Mouse (Mus musculus) T-helper 2 cell (primary cell): ENCODE data around the gene Card14.

Experiments
- in situ Hi-C: fragments of 300-600 bp; cut with MboI, MseI; formaldehyde crosslinking; loops from one replicate; pipeline ENCODE4 v1.15.1; 2025; ENCODE audit warnings: high pct_unique_total_duplicates

Card14 gene

DNA sequence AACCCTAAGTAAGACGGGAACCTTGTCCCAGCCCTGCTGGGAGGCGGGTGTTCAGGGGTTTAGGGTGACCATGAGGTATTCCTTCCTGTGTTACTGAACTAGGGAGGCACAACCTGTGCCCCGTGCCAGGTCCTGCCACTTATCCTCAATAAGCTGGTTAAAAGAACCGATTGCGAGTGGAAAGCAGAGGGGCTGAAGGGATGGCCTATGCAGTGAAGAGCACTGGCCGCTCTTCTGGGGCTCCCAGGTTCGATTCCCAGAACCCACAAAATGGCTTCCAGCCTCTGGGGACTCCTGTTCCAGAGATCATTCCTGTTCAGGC, 85.9 kb downstream of the Card14 start:
- in situ Hi-C loops: loop anchor here (5.0 kb wide), 1 partner anchor 36 kb away; the partner anchor contains the start of genes Sgsh and Slc26a11

DNA sequence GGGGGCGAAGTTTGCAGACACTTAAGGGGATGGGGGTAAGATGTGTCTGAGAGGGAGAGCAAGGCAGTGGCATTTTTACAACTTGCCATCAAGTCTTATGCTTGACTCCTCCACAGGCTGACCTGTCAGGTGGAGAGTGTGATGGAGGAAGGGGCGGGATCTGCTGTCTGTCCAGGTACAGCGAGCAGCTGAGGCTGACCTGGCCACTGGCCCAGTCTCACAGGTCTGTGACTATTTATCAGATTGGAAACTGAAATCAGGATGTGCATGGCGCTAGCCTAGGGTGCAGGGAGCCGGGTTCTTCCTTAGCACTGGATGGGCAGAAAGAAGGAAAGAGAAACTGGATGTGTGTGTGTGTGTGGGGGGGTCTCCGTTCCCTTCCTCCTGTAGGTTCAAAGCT, 86.6 kb downstream of the Card14 start:
- in situ Hi-C loops: loop anchor here (5.0 kb wide), 1 partner anchor 37 kb away; the partner anchor contains the start of genes Sgsh and Slc26a11
